Mouse (Mus musculus) c-Kit-positive CD71-negative TER-119-negative erythroid progenitor cells, embryonic 14.5 days (primary cell): ENCODE data around the gene Olfr930.

Experiments
- DNase-seq: peaks from one replicate; pipeline ENCODE4 v3.0.0-alpha.2; 2013; ENCODE audit warnings: low read depth

The Olfr930 gene

DNA sequence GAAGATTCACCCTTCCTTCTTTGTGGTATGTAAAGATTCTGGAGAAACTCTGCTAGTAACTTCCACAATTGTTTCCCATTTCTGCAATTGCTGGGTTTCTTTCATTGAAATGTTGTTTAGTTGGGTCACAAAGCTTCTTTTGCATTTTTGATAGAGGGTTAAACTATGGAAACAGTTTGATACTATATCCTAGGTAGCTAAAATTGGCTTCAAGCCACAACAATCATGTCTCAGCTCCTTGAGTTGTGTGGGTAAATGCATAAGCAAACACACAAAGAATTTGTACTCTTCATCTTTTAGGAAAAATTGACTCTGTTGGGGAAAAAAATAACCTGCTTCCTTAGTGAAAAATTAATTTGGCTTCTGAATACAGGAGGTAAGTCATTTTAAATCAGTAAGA, at the start of gene Olfr930:
Gene Olfr930 (plus strand): TSS at position 301 of the 400 bp plus-strand sequence.
- DNase-seq = no peak

GRCm38 (mm10) chr9:38953401-38954123, 24.0 kb downstream of the Olfr930 start:
- no peak for DNase-seq

DNA sequence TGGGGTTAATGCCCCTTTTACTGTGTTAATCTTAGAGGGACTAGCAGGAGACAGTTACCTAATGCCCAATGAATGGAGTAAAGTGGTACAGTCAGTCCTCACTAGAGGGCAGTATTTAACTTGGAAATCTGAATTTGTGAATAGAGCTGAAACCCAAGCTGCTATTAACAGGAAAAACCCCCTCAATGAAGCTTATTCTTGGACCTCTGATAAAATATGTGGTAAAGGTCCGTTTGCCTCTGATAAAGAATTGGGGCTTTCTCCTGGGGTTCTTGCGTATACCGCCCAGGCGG, 24.5 kb downstream of the Olfr930 start:
- DNase-seq = no peak

DNA sequence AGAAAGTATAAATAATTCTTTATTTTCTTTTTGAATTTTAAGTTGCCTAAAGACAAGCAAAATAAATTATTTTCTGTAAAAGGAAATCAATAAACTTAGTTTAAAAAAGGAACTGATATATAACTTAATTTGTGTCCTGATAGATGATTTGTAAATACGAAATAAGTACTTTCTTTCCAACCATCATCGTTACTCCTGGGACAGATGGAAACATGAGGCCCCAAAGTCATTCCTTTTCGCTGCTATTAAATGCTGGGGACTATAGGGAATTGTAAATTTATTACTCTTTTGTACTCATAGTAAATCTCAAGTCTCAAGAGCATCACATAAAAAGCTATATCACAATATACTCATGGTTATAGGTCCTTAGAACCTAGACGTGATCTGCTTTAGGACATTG, 42.4 kb downstream of the Olfr930 start, which contains the start of gene Olfr933:
Gene Olfr933 (plus strand): TSS at position 301 of the 400 bp plus-strand sequence.
- no peak for DNase-seq
